Mouse (Mus musculus) left cerebral cortex, postnatal 25 days (tissue): ENCODE results near the gene Ift57. TPM values are rescaled to one million over a fixed set of nuclear protein-coding genes. Genes with fewer than 3 reads are reported as not detected.

Experiments
- DNase-seq, 2 experiments: peaks; one replicate each; pipeline ENCODE4 v3.0.0; 2022; ENCODE audit warnings: low spot score in 2 of 2, mixed read lengths in 1 of 2
- intact Hi-C: fragments of 180-260 bp; cut with DNase I; formaldehyde crosslinking; loops from one replicate; pipeline ENCODE4 v1.15.1; 2025
- total RNA-seq, 2 experiments: library from RNA; stranded (reverse); gene quantifications; 2 replicates each; pipeline ENCODE4 v1.2.3; 2021

The Ift57 gene
- total RNA-seq, 2 experiments from 2014 or later: 55.2 to 57.3 TPM

GRCm38 (mm10) chr16:49783369-49783768, 84.3 kb downstream of the Ift57 start:
- DNase-seq: no peak
- intact Hi-C loops: no loop called here

GRCm38 (mm10) chr16:49786116-49786515, 87.1 kb downstream of the Ift57 start:
- DNase-seq: no peak
- intact Hi-C loops: no loop called here

GRCm38 (mm10) chr16:49787714-49788113, 88.7 kb downstream of the Ift57 start:
- intact Hi-C loops: no loop called here
- DNase-seq: no peak

DNA sequence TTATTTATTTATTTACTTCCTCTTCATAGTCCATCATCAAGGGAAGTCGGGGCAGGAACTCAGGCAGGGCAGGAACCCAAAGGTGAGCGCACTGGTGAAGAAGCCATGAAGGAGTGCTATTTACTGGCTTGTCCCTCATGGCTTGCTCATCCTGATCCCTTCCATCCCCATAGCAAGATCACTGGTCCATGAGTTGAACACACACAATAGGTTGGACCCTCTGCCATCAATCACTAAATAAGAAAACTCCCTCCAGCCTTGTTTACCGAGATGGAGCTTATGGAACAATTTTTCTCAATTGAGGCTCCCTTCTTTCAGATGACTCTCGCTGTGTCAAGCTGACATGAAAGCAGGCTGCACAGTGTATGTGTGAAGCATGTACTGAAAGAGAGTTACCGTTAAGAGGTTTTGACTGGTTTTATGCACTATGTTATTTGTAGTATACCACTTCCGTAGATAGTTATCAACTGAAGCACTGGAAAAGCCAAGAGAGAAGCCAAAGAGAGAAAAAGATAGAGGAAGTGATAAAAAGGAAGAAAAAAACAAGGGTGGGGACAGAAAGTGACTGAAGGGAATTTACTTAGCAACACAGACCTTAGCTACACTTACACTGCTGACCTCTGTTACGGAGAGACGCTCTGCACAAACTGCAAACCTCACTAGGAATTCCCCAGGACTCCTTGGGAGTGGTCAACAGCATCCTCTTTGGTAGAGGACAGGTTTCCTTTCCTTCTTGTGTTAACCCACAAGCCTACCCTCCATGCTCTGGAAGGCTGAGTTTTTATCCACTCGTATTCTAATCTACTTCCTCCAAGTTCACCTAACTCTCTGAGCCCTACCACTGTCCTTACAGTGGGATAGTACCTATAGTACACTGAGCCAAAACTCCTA, 91.8 kb downstream of the Ift57 start:
- no peak for DNase-seq
- intact Hi-C loops: no loop called here

DNA sequence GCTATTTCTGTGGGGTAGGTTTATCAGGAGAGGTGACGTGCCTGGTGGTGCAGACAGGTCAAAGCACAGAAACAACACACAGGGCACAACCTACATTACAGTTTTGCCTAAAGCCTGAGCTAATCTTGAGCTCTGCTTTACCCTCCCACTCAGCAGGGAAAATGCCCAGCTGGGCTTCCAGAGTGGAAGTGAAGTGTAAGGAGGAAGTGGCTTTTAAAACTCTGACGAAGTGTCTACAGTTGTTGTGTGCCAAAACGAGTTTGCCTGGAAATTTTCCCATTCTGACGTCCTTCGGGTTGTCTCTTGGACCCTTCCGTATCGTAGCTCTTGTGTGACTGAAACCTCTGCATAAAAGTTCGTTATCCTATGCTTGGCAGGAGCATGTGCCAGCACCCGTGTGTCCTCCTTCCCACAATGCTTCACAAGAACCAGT, 93.4 kb downstream of the Ift57 start:
- peak; percentile 16 to 63 for DNase-seq
- intact Hi-C loops: no loop called here

- intact Hi-C loops: no loop called here
These were observed 94.6 kb downstream of the Ift57 start for GRCm38 (mm10) chr16:49793596-49793995.

DNA sequence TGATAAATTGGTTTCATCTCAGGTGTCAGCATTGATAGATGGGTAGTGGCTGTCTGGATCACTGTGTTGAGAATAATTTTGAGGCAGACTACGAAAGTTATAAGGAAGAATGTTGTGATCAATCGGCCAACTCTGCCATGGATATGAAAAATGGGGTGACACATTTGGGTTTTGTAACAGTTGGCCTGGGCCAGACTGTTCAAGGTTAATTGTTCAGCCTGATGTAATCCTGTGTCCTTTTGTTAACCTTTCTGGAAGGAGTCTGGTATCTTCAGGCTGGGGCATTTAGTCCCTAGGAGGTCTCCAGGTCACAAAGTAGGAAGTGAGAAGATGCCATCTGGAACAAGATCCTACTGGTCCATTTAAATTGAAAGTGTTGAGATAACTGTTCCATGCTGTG, 97.2 kb downstream of the Ift57 start:
- intact Hi-C loops: no loop called here
- no peak for DNase-seq

More at GRCm38 (mm10) chr16:49793596-49793995, 94.6 kb downstream of the Ift57 start:
- DNase-seq: no peak

DNA sequence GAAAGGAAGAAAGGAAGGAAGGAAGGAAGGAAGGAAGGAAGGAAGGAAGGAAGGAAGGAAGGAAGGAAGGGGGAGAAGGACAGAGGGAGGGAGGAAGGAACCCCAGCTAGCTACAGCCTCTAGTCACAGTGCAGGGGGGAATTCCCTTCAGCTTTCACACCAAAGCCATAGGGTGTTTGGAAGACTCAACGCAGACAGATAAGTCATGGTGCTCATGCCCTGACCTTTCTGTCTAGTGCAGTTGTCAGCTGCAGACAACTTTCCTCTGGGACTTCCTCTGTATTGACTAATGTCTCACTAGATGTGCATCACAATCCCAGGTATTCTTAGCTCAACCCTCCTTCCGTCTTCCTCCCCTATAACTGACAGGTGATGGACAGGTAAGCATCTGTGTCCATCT, 97.9 kb downstream of the Ift57 start:
- intact Hi-C loops: no loop called here
- DNase-seq: no peak

DNA sequence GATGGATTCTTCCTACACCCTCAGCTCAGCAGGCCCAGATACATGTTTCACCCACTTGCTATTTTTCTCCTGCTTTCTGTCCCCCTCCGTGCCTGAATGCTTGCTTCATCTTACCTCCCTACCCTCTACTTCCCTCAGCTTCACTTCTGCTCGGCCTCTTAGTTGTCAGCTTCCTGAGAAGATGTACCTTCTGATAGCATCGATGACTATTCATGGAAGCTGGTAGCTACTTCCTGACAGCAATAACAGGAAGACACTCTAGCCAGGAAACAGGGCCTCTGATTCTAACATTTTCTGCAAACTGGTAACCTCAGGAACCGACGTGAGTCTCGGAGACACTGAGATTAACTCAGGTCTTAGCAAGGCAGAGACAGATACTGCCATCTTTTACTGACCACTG, 99.8 kb downstream of the Ift57 start:
- no peak for DNase-seq
- intact Hi-C loops: no loop called here

- intact Hi-C loops: no loop called here
These were observed 100.8 kb downstream of the Ift57 start, which contains the start of gene Cd47 for GRCm38 (mm10) chr16:49799597-49800561. Gene Cd47 (plus strand): TSS chr16:49800533.

DNA sequence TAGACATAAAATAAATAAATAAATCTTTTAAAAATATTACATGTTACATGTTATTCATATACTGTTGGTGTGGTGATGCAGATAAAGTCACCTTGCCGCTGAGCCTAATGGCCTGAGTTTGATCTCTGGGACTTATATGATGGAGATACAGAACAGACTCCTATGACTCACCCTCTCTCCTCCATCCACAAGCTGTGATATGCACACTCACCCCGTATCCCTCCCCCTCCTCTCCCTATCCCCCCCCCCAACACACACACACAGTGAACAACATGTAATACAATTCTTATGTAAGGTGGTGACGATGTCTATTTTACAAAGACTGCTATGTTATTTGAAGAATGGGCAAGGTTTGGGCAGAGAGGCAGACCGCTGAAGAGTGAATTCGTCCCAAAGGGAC, 102.0 kb downstream of the Ift57 start:
- intact Hi-C loops: no loop called here
- no peak for DNase-seq

More at GRCm38 (mm10) chr16:49799597-49800561, 100.8 kb downstream of the Ift57 start, which contains the start of gene Cd47:
- DNase-seq: no peak

- no peak for DNase-seq
- intact Hi-C loops: no loop called here
These were observed 102.4 kb downstream of the Ift57 start for GRCm38 (mm10) chr16:49801399-49801798.

GRCm38 (mm10) chr16:49802993-49803392, 104.0 kb downstream of the Ift57 start:
- DNase-seq: no peak
- intact Hi-C loops: no loop called here

DNA sequence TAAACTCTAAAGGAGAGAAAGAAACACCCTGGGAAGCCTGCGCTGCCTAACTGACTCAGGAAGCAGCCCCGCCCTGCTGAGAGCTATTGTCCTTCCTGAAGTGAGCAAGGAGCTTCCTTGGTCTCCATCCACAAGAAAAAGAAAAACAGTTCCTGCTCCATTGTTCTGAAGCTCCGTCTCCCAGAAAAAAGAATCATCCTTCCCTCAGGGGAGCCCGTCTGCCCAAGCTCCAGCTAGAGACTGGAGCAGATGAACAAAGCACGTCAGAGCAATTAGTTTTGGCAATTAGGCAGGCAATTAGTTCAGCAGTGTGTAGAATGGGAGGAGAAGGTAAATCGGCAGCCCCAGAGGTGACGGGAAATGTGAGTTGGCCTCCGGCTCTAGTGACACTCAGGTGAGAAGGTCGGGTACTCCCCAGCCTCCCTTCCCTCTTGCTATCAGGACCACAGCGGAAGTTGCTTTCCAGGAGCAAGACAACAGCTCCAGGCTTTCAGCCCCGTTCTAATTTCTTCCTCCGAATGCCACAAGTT, 105.0 kb downstream of the Ift57 start:
- DNase-seq: no peak
- intact Hi-C loops: no loop called here

DNA sequence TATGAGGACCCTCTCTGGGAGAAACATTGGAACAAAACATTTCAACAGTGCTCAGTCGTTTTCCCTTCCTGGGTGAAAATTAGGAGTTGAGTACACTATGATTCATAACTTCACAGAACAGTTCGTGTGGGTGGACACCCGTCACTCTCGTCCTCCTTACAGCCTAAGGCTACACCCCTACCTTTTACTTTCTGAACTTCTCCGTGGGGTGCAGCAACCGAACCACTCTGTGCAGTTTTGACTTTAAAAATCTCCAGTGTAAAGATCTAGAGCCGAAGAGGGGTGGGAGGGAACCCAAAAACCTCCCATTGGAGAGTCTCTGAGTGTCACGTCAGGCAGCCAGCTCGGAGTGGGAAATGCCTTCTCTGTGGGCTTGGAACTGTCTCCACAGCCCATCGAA, 107.9 kb downstream of the Ift57 start:
- DNase-seq: peak in 1 of 2 experiments; percentile 16
- intact Hi-C loops: no loop called here

DNA sequence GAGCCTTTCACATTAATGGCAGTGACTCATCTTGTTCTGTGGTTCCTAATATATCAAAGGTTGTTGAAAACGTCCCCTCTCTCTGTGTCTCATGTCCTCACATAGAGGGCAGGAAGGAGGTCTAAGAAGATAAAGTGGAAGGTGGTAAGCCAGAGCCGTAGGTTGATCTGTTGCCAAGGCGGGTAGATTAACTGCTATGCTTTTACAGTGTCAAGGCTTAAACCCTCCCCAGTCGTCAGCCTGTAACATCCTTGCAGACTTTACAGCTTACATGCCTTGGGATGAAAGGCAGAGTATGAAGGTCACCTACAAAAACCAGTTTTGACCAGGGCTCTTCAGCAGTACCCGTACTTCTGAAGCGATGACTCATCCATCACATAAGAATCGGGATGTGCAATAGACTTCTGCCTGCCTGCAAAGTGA, 108.4 kb downstream of the Ift57 start:
- intact Hi-C loops: no loop called here
- DNase-seq: no peak

DNA sequence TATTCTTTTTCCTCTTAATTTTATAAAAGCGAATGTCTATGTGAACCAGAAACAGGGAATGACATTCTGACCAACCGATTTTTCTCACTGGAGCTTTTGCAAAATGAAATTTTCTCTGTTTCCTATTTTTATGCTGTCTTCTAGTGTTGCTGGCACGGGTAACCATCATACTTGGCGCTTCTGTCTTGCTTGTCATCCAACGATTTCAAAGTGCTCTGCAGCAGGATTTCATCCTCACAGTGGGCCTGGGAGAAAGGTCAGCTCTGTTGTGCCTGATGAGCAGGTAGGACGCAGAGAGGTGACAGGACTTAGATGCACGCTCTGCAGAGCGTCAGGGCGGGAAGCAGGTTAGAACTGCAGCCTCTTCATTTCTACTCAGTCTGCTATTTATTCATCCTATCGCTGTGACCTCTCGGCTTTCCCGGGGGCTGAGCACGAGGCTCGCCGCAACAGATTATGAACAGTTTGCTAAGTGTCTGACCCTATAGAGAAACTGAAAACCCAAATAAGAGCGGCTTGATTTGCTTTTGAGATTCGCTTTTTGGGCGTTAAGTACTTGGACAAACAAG, 108.9 kb downstream of the Ift57 start:
- intact Hi-C loops: loop anchor here (2.0 kb wide), 1 partner anchor 47 kb away; no protein-coding TSS in a partner anchor
- DNase-seq: peak; percentile 30 to 62

GRCm38 (mm10) chr16:49811897-49812296, 112.9 kb downstream of the Ift57 start:
- intact Hi-C loops: no loop called here

DNA sequence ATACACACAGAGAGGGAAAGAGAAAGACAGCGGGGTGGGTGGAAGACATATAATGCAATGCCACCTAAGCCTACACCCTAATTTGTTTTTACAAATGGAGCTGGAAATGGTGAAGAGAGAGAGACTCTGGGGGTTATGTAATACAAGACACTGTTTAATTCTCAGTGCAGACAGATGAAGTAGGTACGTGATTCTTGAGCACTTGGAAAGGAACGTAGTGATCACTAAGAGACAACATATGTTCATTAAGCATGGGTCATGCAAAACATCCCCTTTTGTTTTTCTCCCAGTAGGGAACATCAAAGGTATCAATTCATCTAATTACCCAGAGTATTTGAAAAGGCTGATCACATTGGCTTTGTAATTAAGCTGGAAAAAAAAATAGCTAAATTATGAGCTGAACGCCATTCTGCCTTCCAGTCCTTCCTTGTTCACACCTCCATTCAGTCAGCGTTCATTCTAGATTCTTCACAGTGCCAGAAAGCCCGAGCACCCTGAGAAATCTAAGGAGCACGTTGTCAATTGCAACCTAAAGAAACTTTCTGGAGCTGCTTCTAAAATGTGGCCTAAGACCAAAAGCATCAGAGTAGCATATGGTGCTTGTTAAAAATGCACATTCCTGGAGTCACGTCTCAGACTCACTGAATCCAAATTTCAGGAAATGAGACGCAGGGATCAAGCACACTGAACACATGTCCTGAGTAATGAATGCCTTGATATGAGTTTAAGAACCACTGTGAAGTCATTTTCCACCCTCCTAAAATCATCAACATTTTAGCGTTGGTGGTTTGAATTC, 114.0 kb downstream of the Ift57 start:
- intact Hi-C loops: no loop called here
- DNase-seq: peak in 1 of 2 experiments; percentile 70

More at GRCm38 (mm10) chr16:49811897-49812296, 112.9 kb downstream of the Ift57 start:
- DNase-seq: no peak
